Mouse (Mus musculus) C2C12 (cell line): ENCODE measurements around the gene Kif26b. TPM values are rescaled to one million over a fixed set of nuclear protein-coding genes. Genes with fewer than 3 reads are reported as not detected.

Source experiments
- H3K27me3 ChIP-seq: one replicate; pipeline ENCODE4 v1.6.1; 2011; ENCODE audit not compliant: control insufficient read depth, insufficient read depth, insufficient read length
- H3K36me3 ChIP-seq: one replicate; pipeline ENCODE4 v1.6.1; 2011; ENCODE audit not compliant: control insufficient read depth, insufficient read depth
- H3K4me3 ChIP-seq: one replicate; pipeline ENCODE4 v1.5.1; 2011; ENCODE audit warnings: mild to moderate bottlenecking, control low read depth; ENCODE audit not compliant: poor library complexity, insufficient read depth, severe bottlenecking
- H3K79me2 ChIP-seq: one replicate; pipeline ENCODE4 v1.6.1; 2011; ENCODE audit not compliant: control insufficient read depth, insufficient read depth
- H3K79me3 ChIP-seq: one replicate; pipeline ENCODE4 v1.6.1; 2011; ENCODE audit warnings: low read depth, control low read depth
- H3ac ChIP-seq: one replicate; pipeline ENCODE3; 2011; ENCODE audit warnings: low read depth; ENCODE audit not compliant: control insufficient read depth, insufficient read length
- CEBPB ChIP-seq: IDR thresholded peaks from one replicate; pipeline ENCODE4 v1.6.1; 2011; ENCODE audit warnings: low read depth, mild to moderate bottlenecking, control low read depth, moderate library complexity
- CTCF ChIP-seq: IDR thresholded peaks from one replicate; pipeline ENCODE4 v1.5.1; 2011; ENCODE audit not compliant: control insufficient read depth, insufficient read depth, insufficient read length
- FOSL1 ChIP-seq: IDR thresholded peaks from one replicate; pipeline ENCODE4 v1.8.0; 2011; ENCODE audit warnings: mild to moderate bottlenecking, low read length; ENCODE audit not compliant: poor library complexity, insufficient read depth, severe bottlenecking
- MAX ChIP-seq: IDR thresholded peaks from one replicate; pipeline ENCODE4 v1.6.1; 2011; ENCODE audit warnings: mild to moderate bottlenecking, control low read depth
- MYOD1 ChIP-seq: IDR thresholded peaks from one replicate; pipeline ENCODE4 v1.6.1; 2011; ENCODE audit warnings: low read depth; ENCODE audit not compliant: control insufficient read depth, insufficient read length
- MYOG ChIP-seq: IDR thresholded peaks from one replicate; pipeline ENCODE4 v1.6.1; 2011; ENCODE audit not compliant: control insufficient read depth, insufficient read length; ENCODE audit errors: extremely low read depth
- USF1 ChIP-seq: IDR thresholded peaks from one replicate; pipeline ENCODE4 v1.6.1; 2011; ENCODE audit warnings: low read depth, mild to moderate bottlenecking, control low read depth, moderate library complexity
- polyA plus RNA-seq: library from polyadenylated mRNA; unstranded; fragments of >200 nt; fragmentation: generic; extraction: Trizol; gene quantifications from one replicate; pipeline ENCODE4 v1.2.1, GENCODE M21; 2012; ENCODE audit warnings: missing spikeins

The Kif26b gene
- polyA plus RNA-seq, 1 experiment = 1.8 TPM

GRCm38 (mm10) chr1:178749786-178750185 is 220.9 kb downstream of the Kif26b start:
- no peaks in the 10 kb centered on the region for H3K27me3 ChIP-seq
- H3K79me2 ChIP-seq = no peaks in the 10 kb centered on the region
- TF ChIP-seq USF1 (no peak), MYOD1 (no peak), MAX (no peak), FOSL1 (no peak), CEBPB (no peak), CTCF (no peak), MYOG (no peak)
- no peak overlapping the region for H3K4me3 ChIP-seq
- no peaks in the 10 kb centered on the region for H3K36me3 ChIP-seq
- no peaks in the 10 kb centered on the region for H3K79me3 ChIP-seq
- H3ac ChIP-seq = no peak overlapping the region

GRCm38 (mm10) chr1:178758441-178758840 is 229.5 kb downstream of the Kif26b start:
- Histone ChIP-seq H3ac (no peak overlapping the region), H3K4me3 (no peak overlapping the region), H3K79me3 (no peaks in the 10 kb centered on the region), H3K79me2 (no peaks in the 10 kb centered on the region), H3K36me3 (no peaks in the 10 kb centered on the region), H3K27me3 (no peaks in the 10 kb centered on the region)
- TF ChIP-seq FOSL1 (no peak), CTCF (no peak), MAX (no peak), CEBPB (no peak), MYOG (no peak), MYOD1 (no peak), USF1 (no peak)

- Histone ChIP-seq H3K27me3 (no peaks in the 10 kb centered on the region), H3K79me2 (no peaks in the 10 kb centered on the region)
Observed at GRCm38 (mm10) chr1:178762125-178762741, 233.3 kb downstream of the Kif26b start.

GRCm38 (mm10) chr1:178764914-178765313 is 236.0 kb downstream of the Kif26b start:
- H3K4me3 ChIP-seq = no peak overlapping the region
- H3K36me3 ChIP-seq = no peaks in the 10 kb centered on the region
- TF ChIP-seq MAX = no peak
- TF ChIP-seq MYOG = no peak
- no peak for TF ChIP-seq MYOD1
- no peak for TF ChIP-seq CEBPB
- no peak for TF ChIP-seq CTCF
- TF ChIP-seq USF1 = no peak
- no peak for TF ChIP-seq FOSL1
- no peaks in the 10 kb centered on the region for H3K79me3 ChIP-seq
- no peaks in the 10 kb centered on the region for H3K79me2 ChIP-seq
- H3ac ChIP-seq = no peak overlapping the region
- H3K27me3 ChIP-seq = no peaks in the 10 kb centered on the region

More at GRCm38 (mm10) chr1:178762125-178762741, 233.3 kb downstream of the Kif26b start:
- no peaks in the 10 kb centered on the region for H3K36me3 ChIP-seq
- TF ChIP-seq CEBPB = no peak
- no peak for TF ChIP-seq FOSL1
- TF ChIP-seq MAX = no peak
- TF ChIP-seq USF1 = no peak
- TF ChIP-seq CTCF = no peak
- TF ChIP-seq MYOG = no peak
- no peak for TF ChIP-seq MYOD1
- no peaks in the 10 kb centered on the region for H3K79me3 ChIP-seq
- no peak overlapping the region for H3K4me3 ChIP-seq
- no peak overlapping the region for H3ac ChIP-seq

- no peak for TF ChIP-seq CEBPB
- no peak for TF ChIP-seq MAX
- no peak for TF ChIP-seq MYOD1
- no peak for TF ChIP-seq USF1
- no peak for TF ChIP-seq FOSL1
- TF ChIP-seq CTCF = no peak
- no peak for TF ChIP-seq MYOG
- Histone ChIP-seq H3K79me3 (no peaks in the 10 kb centered on the region), H3K36me3 (no peaks in the 10 kb centered on the region), H3ac (no peak overlapping the region), H3K27me3 (no peaks in the 10 kb centered on the region), H3K4me3 (no peak overlapping the region), H3K79me2 (no peaks in the 10 kb centered on the region)
Observed at GRCm38 (mm10) chr1:178765650-178766049, 236.7 kb downstream of the Kif26b start.
